Mouse (Mus musculus) C2C12 (cell line): ENCODE data around the gene Fam126a.

Experiments used
- CEBPB ChIP-seq: IDR thresholded peaks from one replicate; pipeline ENCODE4 v1.6.1; 2011; ENCODE audit warnings: low read depth, mild to moderate bottlenecking, control low read depth, moderate library complexity
- CTCF ChIP-seq: IDR thresholded peaks from one replicate; pipeline ENCODE4 v1.5.1; 2011; ENCODE audit not compliant: control insufficient read depth, insufficient read depth, insufficient read length
- MAX ChIP-seq: IDR thresholded peaks from one replicate; pipeline ENCODE4 v1.6.1; 2011; ENCODE audit warnings: mild to moderate bottlenecking, control low read depth
- MYOD1 ChIP-seq: IDR thresholded peaks from one replicate; pipeline ENCODE4 v1.6.1; 2011; ENCODE audit warnings: low read depth; ENCODE audit not compliant: control insufficient read depth, insufficient read length

DNA sequence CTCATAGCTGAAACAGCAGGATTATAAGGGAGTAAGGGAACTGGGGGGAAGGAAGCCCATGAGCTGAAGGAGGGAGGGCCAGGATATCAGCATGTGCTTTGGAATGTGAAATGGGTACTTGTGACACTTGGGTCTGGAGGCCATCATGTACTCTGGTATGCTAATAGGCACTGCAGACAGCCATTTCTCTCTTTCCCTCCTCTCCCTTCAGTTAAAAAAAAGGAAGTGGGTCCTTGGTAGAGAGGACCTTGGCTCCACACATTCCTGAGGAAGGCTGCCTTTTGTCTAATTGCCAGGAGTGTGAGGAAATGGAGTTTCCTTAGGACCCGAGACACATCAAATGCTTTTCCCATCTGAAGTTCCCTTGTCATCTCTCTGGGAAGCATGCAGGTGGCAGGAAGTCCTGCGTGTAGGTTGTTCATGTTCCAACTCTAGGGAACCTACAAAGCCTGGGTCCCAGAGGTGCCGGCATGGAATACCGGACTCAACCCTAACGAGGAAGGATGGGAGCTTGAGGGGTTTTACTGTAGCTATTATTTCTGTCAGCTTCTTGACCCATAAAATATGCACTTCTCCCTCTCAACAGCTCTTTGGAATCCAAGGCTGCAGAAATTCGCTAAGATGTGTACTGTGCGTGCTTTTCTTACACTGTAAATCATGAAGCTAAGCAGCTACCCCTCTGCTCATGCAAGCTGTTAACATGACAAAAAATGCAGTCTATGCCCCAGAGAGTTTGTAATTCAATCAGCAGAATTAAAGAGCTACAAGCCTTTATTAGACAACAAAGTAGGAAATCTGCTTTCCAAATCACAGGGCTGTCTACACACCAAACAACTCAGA is 110.4 kb downstream of the Fam126a start:
- TF ChIP-seq CTCF (no peak), MAX (no peak), MYOD1 (no peak), CEBPB (no peak)
